Mouse (Mus musculus) intestine, embryonic 16.5 days (tissue): ENCODE results near the gene Poc1b. TPM values are rescaled to one million over a fixed set of nuclear protein-coding genes. Genes with fewer than 3 reads are reported as not detected.

Experiments used
- ATAC-seq: fragments of 200-750 bp; cut with Nextera tagmentation; 2 replicates; pipeline ENCODE4 v1.8.0; 2017; ENCODE audit warnings: moderate TSS enrichment, moderate library complexity
- H3K27ac ChIP-seq: fragments of 300-500 bp; sonication (generic); 2 replicates; pipeline ENCODE4 v1.5.1; 2014; ENCODE audit warnings: mild to moderate bottlenecking, low read length
- H3K27me3 ChIP-seq: fragments of 300-500 bp; sonication (generic); replicated peaks from 2 replicates; pipeline ENCODE4 v1.6.1; 2014; ENCODE audit warnings: low read length, control low read depth, mixed read lengths; ENCODE audit not compliant: control insufficient read depth, insufficient read depth
- H3K36me3 ChIP-seq: fragments of 300-500 bp; sonication (generic); 2 replicates; pipeline ENCODE4 v1.6.1; 2014; ENCODE audit warnings: low read length, control low read depth; ENCODE audit not compliant: control insufficient read depth, insufficient read depth
- H3K4me1 ChIP-seq: fragments of 300-500 bp; sonication (generic); 2 replicates; pipeline ENCODE4 v1.6.1; 2014; ENCODE audit warnings: low read length, control low read depth, mixed read lengths; ENCODE audit not compliant: control insufficient read depth, insufficient read depth
- H3K4me2 ChIP-seq: fragments of 300-500 bp; sonication (generic); 2 replicates; pipeline ENCODE4 v1.6.1; 2014; ENCODE audit warnings: low read depth, low read length, control low read depth
- H3K4me3 ChIP-seq: fragments of 300-500 bp; sonication (generic); 2 replicates; pipeline ENCODE4 v1.5.1; 2014; ENCODE audit warnings: mild to moderate bottlenecking, low read length
- H3K9ac ChIP-seq: fragments of 300-500 bp; sonication (generic); 2 replicates; pipeline ENCODE4 v1.6.1; 2014; ENCODE audit warnings: low read depth, low read length
- H3K9me3 ChIP-seq: fragments of 300-500 bp; sonication (generic); 2 replicates; pipeline ENCODE4 v1.6.1; 2016; ENCODE audit warnings: low read length, control low read depth; ENCODE audit not compliant: control insufficient read depth
- WGBS: fragments of 180-500 bp; shearing (Covaris S2); extraction: QIAGEN DNeasy Blood & Tissue Kit; methylation state at CpG from one replicate; pipeline ENCODE4 v1.1.7; 2014; 5-methylcytosine and 5-hydroxymethylcytosine counted together
- polyA plus RNA-seq: library from polyadenylated mRNA; unstranded; fragments of >200 nt; fragmentation: Nextera tagmentation; extraction: Ambion mirVana; gene quantifications from 2 replicates; pipeline ENCODE4 v1.2.1, GENCODE M21; 2015

Gene Poc1b
- polyA plus RNA-seq, 1 experiment from 2014 or later, result 20.5 TPM

GRCm38 (mm10) chr10:99161987-99162582, 55.2 kb downstream of the Poc1b start:
- H3K9ac ChIP-seq, result no peak overlapping the region
- H3K27ac ChIP-seq, result no peak overlapping the region
- H3K9me3 ChIP-seq, result no peaks in the 10 kb centered on the region
- no peak for ATAC-seq
- peaks cover 10% of the 10 kb centered on the region for H3K4me1 ChIP-seq
- H3K4me3 ChIP-seq, result no peak overlapping the region
- 44% methylated on average over 8 of the region's 8 CpGs for WGBS
- H3K4me2 ChIP-seq, result no peak overlapping the region
- 0 out of 2 replicates have a peak, but pooled peaks cover 2% of the 10 kb centered on the region for H3K36me3 ChIP-seq
- no peaks in the 10 kb centered on the region for H3K27me3 ChIP-seq

GRCm38 (mm10) chr10:99163002-99163401, 56.2 kb downstream of the Poc1b start:
- H3K27me3 ChIP-seq, result no peaks in the 10 kb centered on the region
- no peak overlapping the region for H3K4me2 ChIP-seq
- WGBS, result 90% methylated on average over 5 of the region's 5 CpGs
- H3K9ac ChIP-seq, result no peak overlapping the region
- ATAC-seq, result no peak
- no peak overlapping the region for H3K4me3 ChIP-seq
- peaks cover 10% of the 10 kb centered on the region for H3K4me1 ChIP-seq
- H3K27ac ChIP-seq, result no peak overlapping the region
- H3K9me3 ChIP-seq, result no peaks in the 10 kb centered on the region
- H3K36me3 ChIP-seq, result no peaks in the 10 kb centered on the region

GRCm38 (mm10) chr10:99164871-99165477, 58.1 kb downstream of the Poc1b start:
- H3K9me3 ChIP-seq, result no peaks in the 10 kb centered on the region
- H3K27ac ChIP-seq, result peak overlapping the region; percentile 74
- H3K36me3 ChIP-seq, result no peaks in the 10 kb centered on the region
- no peak overlapping the region for H3K9ac ChIP-seq
- 35% methylated on average over 13 of the region's 13 CpGs for WGBS
- peaks cover 17% of the 10 kb centered on the region for H3K4me1 ChIP-seq
- H3K27me3 ChIP-seq, result no peaks in the 10 kb centered on the region
- ATAC-seq, result peak; percentile 64
- no peak overlapping the region for H3K4me2 ChIP-seq
- H3K4me3 ChIP-seq, result no peak overlapping the region

- no peak overlapping the region; the same call in 1 of the 2 replicates for H3K4me2 ChIP-seq
- H3K27me3 ChIP-seq, result no peaks in the 10 kb centered on the region
- peak overlapping the region; percentile 74 for H3K27ac ChIP-seq
- H3K4me3 ChIP-seq, result no peak overlapping the region
- H3K9ac ChIP-seq, result no peak overlapping the region
- no peaks in the 10 kb centered on the region for H3K36me3 ChIP-seq
- H3K4me1 ChIP-seq, result peaks cover 21% of the 10 kb centered on the region
- H3K9me3 ChIP-seq, result no peaks in the 10 kb centered on the region
- WGBS, result 44% methylated on average over 7 of the region's 7 CpGs
- peak; percentile 67 for ATAC-seq
Measured at GRCm38 (mm10) chr10:99165751-99166282, 59.0 kb downstream of the Poc1b start.

- H3K9me3 ChIP-seq, result no peaks in the 10 kb centered on the region
- H3K4me1 ChIP-seq, result peaks cover 24% of the 10 kb centered on the region
- no peaks in the 10 kb centered on the region for H3K27me3 ChIP-seq
- H3K36me3 ChIP-seq, result no peaks in the 10 kb centered on the region
- no peak overlapping the region for H3K27ac ChIP-seq
- H3K4me3 ChIP-seq, result no peak overlapping the region
- 72% methylated on average over 3 of the region's 3 CpGs for whole genome bisulfite sequencing
- H3K9ac ChIP-seq, result no peak overlapping the region
- no peak overlapping the region for H3K4me2 ChIP-seq
- no peak for ATAC-seq
Measured at GRCm38 (mm10) chr10:99166392-99166791, 59.6 kb downstream of the Poc1b start.

- WGBS, result 81% methylated on average over 6 of the region's 6 CpGs
- no peak for ATAC-seq
- Histone ChIP-seq H3K4me3 (no peak overlapping the region), H3K4me1 (peaks cover 36% of the 10 kb centered on the region), H3K4me2 (no peak overlapping the region), H3K27me3 (no peaks in the 10 kb centered on the region), H3K9me3 (no peaks in the 10 kb centered on the region), H3K36me3 (no peaks in the 10 kb centered on the region), H3K27ac (no peak overlapping the region), H3K9ac (no peak overlapping the region)
Measured at GRCm38 (mm10) chr10:99168404-99168803, 61.6 kb downstream of the Poc1b start.

GRCm38 (mm10) chr10:99168840-99169764, 62.3 kb downstream of the Poc1b start:
- no peaks in the 10 kb centered on the region for H3K9me3 ChIP-seq
- H3K4me3 ChIP-seq, result no peak overlapping the region
- no peak overlapping the region for H3K4me2 ChIP-seq
- H3K27ac ChIP-seq, result peak overlapping the region; percentile 38; the same call in 1 of the 2 replicates
- WGBS, result 68% methylated on average over 11 of the region's 11 CpGs
- peaks cover 36% of the 10 kb centered on the region for H3K4me1 ChIP-seq
- no peak for ATAC-seq
- H3K27me3 ChIP-seq, result no peaks in the 10 kb centered on the region
- H3K36me3 ChIP-seq, result no peaks in the 10 kb centered on the region
- no peak overlapping the region for H3K9ac ChIP-seq

GRCm38 (mm10) chr10:99169765-99170129, 62.9 kb downstream of the Poc1b start:
- Histone ChIP-seq H3K36me3 (no peaks in the 10 kb centered on the region), H3K4me3 (no peak overlapping the region), H3K27ac (peak overlapping the region; percentile 60; the same call in 1 of the 2 replicates), H3K4me1 (peaks cover 36% of the 10 kb centered on the region), H3K9ac (no peak overlapping the region), H3K9me3 (no peaks in the 10 kb centered on the region), H3K4me2 (no peak overlapping the region), H3K27me3 (no peaks in the 10 kb centered on the region)
- no peak for ATAC-seq
- 49% methylated on average over 5 of the region's 5 CpGs for WGBS

- H3K4me2 ChIP-seq, result no peak overlapping the region
- H3K27me3 ChIP-seq, result no peaks in the 10 kb centered on the region
Measured at GRCm38 (mm10) chr10:99171961-99172497, 65.2 kb downstream of the Poc1b start.

More at GRCm38 (mm10) chr10:99171961-99172497, 65.2 kb downstream of the Poc1b start:
- Histone ChIP-seq H3K4me1 (peaks cover 25% of the 10 kb centered on the region), H3K36me3 (no peaks in the 10 kb centered on the region), H3K9me3 (no peaks in the 10 kb centered on the region), H3K4me3 (no peak overlapping the region), H3K9ac (no peak overlapping the region), H3K27ac (peak overlapping the region; percentile 71)
- 24% methylated on average over 12 of the region's 12 CpGs for WGBS
- ATAC-seq, result peak; percentile 78
